Mouse (Mus musculus) thymus, postnatal 14 days (tissue): ENCODE results near the gene BC051019.

Experiments
- DNase-seq: peaks from one replicate; pipeline ENCODE4 v3.0.0; 2021

Gene BC051019

DNA sequence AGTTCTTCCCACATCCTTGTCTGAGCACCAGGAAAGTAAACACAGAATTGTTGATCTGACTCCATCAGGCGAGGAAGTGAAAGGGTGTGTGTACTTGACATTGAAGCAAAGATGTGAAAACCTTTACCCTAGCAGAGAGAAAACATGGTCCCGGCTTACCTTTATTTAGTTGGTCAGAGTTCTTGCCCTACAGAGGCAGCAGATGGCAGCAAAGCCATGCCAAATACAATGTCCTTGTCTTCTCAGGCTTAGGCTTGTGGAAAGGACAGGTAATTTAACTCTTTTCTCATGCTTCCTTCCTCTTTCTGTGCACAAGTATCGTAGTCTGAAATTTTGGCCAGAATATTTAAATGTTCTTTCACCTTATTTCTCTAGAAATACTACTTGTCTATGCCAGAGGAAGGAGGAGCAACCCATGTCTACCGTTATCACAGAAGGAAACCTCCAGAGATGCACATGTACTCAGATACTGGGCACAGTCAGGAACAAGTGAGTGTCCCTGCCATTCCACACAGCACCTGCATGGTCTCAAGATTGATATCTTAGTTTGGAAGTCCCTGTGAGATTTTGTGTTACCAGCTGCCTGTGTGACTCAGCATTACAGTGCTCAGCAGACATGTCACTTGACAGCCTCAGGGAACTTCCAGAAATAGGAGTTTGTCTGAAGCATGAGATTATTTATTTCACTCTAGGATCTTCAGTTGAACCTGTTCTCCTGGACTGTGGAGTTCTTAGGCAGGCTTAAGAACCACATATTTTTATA is 16.4 kb downstream of the BC051019 start:
- peak; percentile 57 for DNase-seq

DNA sequence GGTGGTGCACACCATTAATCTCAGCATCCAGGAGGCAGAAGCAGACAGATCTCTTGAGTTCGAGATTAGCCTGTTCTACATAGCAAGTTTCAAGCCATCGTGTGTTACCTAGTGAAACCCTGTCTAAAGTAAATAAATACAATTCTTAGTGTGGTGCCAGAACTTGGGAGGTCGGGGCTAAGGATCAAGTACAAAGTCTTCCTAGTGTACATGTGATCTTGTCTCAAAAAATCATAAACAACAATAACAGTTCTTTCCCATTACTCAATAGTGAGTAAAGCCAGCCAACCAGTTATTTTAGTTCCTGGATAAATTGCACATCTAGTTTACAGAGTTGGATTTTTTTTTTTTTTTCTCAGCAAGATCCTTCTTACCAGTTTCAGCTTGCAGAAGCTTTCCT is 19.2 kb downstream of the BC051019 start:
- DNase-seq = no peak

DNA sequence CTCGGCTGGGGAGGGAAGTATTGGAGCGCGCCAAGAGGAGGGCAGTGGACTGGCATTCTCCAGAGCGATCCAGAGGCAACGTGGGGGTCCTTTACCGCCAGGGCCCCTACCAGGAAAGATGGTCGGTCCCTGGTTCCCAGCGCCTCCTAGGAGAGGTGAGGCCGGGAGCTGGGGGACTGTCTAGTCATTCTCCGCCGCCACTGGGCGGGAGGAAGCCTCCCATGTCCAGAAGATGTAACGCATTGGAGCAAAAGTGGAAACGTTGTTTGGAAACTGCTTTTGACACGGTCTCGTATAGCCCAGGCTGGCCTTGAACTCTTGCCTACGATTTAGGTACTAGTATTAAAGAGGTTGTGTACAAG is 19.7 kb downstream of the BC051019 start:
- DNase-seq = no peak

DNA sequence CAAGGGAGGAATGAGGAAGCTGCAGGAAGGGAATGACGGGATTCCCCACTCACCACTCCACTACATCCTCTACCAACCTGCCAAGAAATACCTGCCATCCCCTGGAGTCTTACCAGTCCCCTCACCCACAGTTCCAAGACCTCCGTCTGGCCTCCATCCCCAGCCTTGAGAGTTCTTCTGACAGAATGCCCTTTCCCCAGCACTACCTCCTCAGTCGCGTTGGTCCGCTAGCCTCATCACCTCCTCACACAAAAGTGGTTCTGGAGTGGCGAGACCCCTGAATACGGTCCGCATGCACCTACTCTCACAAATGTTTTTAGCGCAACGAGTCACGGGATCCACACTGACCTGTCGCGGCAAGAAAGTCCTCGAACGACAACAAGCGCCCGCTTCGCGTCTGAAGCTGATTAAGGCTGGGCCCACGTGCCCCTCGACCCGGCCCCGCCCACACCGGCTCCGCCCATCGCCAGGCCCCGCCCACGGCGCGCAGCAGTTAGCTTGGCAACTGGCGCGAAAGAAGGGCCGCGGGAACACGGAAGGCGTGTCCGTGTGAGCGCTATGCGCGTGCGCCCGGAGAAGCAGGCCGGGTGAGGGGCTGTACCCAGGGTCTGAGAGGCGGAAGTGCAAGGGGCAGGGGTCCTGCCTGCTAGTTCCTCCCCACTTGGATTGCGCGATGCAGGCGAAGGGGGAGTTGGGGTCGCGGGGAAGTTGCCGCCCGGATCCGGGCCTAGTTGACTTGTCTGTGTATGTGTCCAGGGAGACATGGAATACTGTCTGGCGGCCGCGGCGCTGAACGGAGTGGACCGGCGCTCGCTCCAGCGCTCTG is 20.2 kb downstream of the BC051019 start, which contains the start of the genes St5 and Akip1:
Gene St5, minus strand, starts transcription at position 416 of the 826 bp plus-strand sequence.
Gene Akip1, plus strand, starts transcription at position 501 of the 826 bp plus-strand sequence.
- peak; percentile 99 for DNase-seq

DNA sequence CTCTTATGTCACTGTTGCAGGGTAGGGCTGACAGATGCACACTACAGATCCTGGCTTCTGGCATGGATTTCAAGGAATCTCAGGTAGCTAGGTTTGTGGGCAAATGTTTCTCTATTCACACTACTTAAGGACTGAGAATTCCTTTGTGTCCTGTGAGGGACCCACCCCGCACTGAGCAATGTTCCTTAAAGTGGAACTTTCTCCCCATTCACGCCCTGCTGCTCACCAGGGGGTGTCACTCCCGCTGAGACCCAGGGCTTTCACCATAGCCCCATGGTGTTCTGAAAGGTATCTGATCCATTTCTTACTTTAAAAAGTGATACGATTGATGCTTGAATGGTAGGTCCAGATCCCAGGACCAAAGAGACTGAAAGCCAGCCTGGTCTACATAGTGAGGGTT is 20.9 kb downstream of the BC051019 start:
- DNase-seq = no peak

DNA sequence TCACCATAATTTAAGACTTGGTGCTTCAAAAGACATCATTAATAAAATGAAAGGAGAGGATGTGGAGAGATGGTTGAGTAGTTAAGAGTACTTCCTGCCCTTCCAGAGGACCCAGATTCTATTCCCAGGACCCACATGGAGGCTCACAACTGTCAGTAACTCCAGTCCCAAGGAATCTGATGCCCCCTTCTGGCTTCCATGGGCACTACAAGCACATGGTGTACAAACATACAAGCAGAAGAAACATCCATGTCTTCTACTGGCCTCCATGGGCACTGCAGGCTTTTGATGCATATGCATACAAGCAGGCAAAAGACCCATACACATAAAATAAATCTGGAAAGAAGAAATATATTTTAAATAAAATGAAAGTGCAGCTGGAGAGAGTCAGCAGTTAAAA is 23.4 kb downstream of the BC051019 start:
- no peak for DNase-seq

DNA sequence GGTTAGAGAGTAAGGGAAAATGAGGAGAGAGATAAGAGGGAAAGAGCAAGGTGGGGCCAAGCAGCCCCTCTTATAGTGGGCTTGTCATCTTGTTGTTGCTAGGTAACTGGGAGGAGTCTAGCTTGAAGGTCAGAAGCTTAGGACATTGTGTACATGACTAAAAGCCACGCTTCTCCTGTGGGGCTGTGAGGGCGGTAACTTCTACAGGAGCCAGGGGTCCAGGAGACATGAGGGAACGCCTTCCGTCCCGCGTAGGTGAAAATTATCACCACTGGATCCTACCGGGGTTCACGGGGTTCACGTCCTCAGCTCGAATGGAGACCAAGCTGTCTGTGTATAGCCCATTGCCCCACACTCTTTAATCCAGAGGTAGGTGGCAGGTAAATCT is 28.3 kb downstream of the BC051019 start:
- DNase-seq = no peak

DNA sequence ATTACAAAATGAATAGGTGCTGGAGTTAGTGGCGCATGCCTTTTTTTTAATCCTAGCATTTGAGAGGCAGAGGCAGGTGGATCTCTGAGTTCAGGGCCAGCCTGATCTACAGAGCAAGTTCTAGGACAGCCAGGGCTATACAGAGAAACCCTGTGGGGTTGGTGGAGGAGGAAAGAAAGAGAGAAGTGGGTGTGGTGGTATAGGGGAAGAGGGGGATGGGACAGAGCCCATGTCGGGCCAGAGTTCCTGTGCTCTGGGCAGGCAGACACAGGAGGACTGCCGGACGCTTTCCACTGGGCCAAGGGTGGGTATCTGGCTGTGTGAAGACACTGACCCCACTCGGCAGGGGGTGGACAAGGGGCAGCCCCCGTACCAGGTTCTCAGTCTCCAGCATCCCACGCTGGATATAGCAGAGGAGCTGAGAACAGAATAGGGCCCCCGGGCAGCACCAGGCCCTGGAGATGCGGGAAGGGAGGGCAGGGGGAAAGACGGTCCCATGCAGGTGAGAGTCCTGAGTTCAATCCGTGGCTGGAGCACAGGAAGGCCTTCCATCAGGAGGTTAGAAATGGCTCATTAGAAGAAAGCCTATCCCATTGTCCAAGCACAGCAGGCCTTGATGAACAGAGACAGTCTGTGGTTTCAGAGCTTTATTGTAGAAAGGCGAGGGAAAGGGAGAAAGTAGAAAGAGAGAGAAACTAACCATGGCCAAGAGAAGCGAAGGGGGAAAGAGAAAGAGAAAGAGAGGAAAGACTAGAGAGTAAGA is 28.9 kb downstream of the BC051019 start:
- no peak for DNase-seq

DNA sequence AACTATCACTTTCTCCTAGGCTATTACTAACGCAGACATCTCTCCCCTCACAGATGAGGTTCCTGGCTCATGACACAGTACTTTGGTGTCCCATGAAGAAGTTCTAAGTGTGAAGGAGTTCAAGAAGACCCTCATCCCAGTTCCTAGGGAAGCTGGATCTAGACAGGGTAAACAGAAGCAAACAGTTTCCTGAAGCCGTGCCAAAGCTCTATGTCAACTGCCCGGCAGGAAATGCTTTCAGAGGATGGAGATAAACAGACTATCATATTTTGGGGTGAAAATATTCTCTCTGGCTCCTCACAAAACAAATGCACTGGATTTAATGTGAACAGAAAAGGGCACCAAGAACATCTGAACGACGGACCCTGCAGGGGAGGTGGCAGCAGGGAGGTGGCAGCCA is 32.7 kb downstream of the BC051019 start:
- no peak for DNase-seq

DNA sequence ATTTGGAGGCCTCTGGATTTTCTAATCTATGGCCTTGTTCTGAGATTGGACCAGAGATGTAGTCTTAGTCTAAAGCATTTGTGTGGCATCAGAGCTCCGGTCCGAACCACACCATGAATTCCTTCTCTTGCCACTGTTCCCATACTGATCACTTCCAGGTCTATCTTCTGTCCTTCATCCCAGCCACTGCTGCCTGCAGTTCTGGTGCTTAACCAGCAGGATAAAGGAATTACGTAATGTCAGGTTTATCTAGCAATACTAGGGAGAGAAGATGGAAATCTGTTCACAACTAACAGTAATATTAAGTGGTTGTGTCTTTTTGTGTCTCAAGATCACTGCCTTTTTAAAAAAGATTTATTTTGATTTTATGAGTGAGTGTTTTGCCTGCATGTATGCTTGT is 33.5 kb downstream of the BC051019 start:
- DNase-seq = no peak

DNA sequence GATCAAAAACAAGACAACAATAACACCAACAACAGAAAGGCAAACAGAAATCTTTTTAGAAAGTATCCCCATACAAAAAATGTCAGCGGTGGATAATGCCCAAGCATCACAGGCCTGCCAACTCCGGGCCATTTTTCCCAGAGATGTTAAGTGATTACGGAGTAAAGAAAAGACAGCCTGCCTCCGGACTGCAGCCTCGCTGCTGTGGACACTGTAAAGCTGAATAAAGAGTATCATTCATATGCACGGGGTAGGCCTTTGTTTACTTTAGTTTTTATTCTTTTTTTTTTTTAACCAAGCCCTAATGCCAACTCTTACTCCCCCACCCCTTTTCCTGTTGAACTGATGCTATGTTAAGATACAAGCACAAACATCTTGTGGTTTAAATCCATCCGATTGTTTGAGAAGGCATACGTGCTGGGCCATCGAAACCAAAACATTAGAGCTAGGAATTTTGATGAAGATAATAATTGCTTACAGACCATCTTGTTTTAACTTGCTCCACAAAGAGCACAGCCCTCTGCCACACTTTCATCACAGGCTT is 37.0 kb downstream of the BC051019 start:
- no peak for DNase-seq

DNA sequence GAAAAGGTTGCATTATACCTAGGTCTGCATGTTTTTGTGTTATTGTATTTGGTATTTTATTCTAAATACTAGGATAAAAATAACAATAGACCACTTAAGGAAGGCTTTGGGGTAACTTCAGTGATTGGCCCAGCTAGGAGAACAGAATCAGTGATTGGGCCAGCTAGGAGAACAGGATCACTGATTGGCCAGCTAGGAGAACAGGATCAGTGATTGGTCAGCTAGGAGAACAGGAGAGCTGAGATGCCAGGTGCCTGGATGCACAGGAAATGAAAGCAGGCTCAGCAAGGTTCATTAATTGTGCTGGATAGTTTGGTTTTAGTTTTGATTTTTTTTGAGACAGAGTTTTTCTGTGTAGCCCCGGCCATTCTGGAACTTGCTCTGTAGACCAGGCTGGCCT is 42.8 kb downstream of the BC051019 start:
- DNase-seq = no peak

DNA sequence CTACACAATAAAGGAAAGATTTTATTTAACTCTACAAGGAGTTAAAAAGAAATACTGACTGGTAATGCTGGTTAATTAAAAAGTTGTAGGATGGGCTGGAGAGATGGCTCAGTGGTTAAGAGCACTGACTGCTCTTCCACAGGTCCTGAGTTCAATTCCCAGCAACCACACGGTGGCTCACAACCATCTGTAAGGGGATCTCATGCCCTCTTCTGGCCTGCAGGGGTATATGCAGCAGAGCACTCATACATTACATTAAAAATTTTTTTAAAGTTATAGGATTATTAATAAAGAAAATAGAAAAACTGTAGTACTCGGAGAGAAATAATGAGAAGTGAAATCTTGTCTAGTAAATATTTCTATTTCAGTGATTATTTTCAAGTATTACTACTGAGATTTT is 43.4 kb downstream of the BC051019 start:
- no peak for DNase-seq

DNA sequence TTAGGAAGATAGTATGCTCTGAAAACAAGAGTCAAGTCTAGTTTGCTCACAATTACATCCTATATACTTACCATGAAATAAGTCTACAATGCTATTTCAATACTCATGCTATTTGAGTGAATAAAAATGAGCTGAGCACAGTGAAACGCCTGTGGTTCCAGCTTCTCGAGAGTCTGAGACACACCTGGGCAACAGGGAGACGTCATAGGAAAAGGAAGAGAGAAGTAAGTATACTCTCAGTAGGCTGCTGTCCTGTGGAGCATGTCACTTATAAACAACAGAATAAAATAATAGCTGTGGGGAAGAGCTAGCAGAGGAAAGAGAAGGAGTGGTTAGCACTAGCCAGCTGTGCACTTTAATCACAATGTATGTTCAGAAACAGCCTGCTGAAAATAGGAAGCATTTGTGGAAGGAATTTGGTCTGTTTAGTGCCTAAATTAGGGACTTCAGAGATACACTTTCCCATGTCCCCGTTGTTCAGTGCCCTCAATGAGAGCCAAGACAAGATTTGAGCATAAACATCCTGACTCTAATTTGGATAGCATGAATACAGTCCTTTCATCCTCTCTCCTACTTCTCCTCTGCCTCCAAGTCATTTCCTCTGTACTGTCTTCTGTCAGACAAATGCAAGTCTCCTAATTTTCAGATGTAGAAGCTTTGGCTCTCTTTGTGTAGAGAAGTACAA is 48.6 kb downstream of the BC051019 start:
- no peak for DNase-seq

DNA sequence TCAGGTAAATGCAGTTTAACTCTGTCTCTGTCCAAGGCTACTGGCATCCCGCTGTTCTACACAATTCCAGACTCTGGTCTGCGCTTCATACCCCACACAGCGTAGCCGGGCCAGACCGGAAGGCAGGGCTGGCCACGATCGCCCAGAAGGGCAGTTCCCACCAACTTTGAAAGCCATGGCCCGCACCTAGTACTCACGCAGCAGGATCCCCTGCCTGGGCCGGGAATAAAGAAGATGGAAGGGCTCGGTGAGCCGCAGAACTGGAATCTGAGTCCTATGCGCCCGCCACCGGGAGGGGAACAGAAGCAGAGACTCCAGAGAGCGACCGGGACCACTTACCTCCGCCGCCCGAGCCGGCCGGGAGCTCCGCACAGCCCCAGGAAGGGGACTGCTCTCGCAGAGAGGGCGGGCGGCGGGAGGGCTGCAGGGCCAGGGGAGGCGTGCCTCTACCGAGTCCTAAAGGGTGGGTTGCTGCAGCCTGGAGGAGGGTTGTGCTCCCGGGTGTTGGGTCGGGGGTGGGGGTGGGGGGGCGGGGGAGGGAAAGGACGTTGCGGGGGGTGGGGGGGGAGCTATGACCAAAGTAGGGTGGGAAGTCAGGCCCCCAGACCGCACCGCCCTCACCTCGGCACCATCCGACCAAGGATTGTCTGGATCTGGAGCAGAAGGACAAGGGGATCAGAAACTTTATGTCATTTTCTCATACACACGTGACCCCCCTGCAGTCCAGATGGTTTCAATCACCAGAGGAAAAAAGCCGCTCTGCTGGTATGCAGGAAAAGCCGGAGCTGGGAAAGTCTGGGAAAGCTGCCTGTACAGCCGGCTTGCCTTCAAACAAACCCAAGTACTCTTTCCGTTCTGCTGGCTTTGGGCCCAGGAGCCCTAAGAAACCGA is 51.8 kb downstream of the BC051019 start:
- peak; percentile 43 for DNase-seq

DNA sequence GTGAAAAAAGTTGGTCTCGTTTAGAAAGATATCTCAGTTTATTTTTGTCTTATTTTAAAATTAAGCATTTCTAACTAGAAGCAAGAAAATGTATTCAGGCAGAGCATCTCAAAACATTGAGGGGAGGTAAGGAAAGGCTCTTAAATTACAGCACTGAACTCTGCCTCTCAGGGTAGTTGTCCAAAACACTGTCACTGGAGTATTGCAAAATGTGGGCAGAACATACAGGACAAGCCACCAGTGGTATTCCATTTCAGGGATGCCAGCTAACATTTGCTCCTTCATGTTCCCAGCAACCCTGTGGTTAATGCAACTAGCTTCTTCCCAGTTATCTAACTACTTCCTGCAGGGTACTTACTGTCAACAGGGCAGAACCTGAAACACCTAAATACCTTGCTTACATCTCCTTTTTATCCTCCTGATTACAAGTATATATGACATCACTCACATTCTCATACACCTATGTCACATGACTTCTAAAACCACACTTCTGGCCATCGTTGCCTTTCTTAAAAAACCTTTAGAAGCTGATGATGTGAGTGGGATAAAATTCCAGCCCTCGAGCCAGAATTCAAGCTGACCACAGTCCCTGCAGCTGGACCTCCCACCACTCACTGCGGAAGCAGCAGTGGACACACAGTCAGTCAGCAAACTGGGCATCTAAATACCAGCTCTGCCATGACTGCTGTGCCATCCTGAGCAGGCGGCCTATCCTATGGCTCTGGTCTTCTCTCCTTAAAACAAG is 54.1 kb downstream of the BC051019 start:
- DNase-seq = no peak

DNA sequence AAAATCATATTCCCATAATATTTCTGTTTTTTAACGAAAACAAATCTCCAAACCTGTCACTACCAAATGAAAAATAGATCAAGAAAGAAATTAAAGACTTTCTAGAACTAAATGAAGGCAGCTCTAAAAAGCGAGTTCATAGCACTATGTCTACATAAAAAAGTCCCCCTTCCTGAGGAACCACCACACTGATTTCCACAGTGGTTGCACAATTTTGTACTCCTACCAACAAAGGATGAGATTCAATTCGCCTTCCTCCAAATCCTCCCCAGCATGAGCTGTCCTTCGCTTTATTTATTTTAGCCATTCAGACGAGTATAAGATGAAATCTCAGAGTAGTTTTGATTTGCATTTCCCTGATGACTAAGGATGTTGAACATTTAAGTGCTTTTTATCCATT is 57.0 kb downstream of the BC051019 start:
- DNase-seq = no peak

DNA sequence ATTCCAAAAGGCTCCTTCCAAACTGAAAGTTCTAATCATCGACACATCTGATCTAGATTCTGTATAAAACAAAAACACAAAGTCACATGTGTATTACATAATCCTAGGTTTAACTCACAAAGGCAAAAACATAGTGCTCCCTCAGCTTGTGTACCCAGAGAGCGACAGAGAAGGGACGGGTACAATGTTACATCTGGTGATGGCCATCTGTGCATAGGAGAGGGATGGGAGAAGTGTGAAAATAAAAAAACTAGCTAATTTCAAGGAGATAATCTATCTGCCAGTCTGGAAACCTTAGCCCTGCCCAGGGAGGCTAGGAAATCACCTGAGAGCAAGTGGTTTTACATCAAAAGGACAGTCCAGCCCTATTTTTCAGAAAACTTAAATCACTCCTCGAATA is 61.0 kb downstream of the BC051019 start:
- no peak for DNase-seq
